Mouse (Mus musculus): ENCODE measurements around the gene Mylk3.

GRCm38 (mm10) chr8:85408526-85408925 is 22.4 kb upstream of the Mylk3 start:
- TF ChIP-seq POLR2A (IDR thresholded peaks at IDR 0.05; ENCODE audit: insufficient read depth, low read depth, low read length) (no peak), CTCF (IDR thresholded peaks at IDR 0.05; ENCODE audit: insufficient read depth, low read depth, low read length) (no peak)
